Mouse (Mus musculus) heart, adult 2 months (tissue): ENCODE results near the gene Tmem263. TPM values are rescaled to one million over a fixed set of nuclear protein-coding genes. Genes with fewer than 3 reads are reported as not detected.
A peak's percentile ranks its signal among the peaks of the same experiment; 100 is the strongest.

Experiments used
- DNase-seq, 2 experiments: peaks; one replicate each; pipeline ENCODE4 v3.0.0; 2021
- H3K27ac ChIP-seq: fragments of 200-600 bp; 2 replicates; pipeline ENCODE4 v1.8.1; 2022
- H3K27me3 ChIP-seq: fragments of 200-500 bp; 2 replicates; pipeline ENCODE4 v1.6.1; 2012; ENCODE audit warnings: mild to moderate bottlenecking, low read length, inconsistent platforms, mixed read lengths; ENCODE audit not compliant: control insufficient read depth, insufficient read depth
- H3K36me3 ChIP-seq: fragments of 200-500 bp; 2 replicates; pipeline ENCODE4 v1.6.1; 2012; ENCODE audit warnings: low read length, inconsistent platforms; ENCODE audit not compliant: control insufficient read depth, insufficient read depth
- H3K4me1 ChIP-seq: fragments of 200-500 bp; 2 replicates; pipeline ENCODE4 v1.6.1; 2011; ENCODE audit warnings: low read length; ENCODE audit not compliant: control insufficient read depth, insufficient read depth
- H3K4me3 ChIP-seq: fragments of 200-600 bp; 2 replicates; pipeline ENCODE4 v1.8.1; 2022
- H3K79me2 ChIP-seq: fragments of 200-500 bp; replicated peaks from 2 replicates; pipeline ENCODE4 v1.6.1; 2012; ENCODE audit warnings: mild to moderate bottlenecking, inconsistent platforms, low read length, moderate library complexity, mixed read lengths; ENCODE audit not compliant: control insufficient read depth, insufficient read depth
- H3K9ac ChIP-seq: fragments of 200-500 bp; 2 replicates; pipeline ENCODE4 v1.6.1; 2012; ENCODE audit warnings: low read depth, mild to moderate bottlenecking, control low read depth, inconsistent platforms, low read length, mixed read lengths
- CTCF ChIP-seq: fragments of 200-600 bp; IDR thresholded peaks from 2 replicates; pipeline ENCODE4 v1.8.1; 2022; ENCODE audit warnings: antibody characterized with exemption, mild to moderate bottlenecking, moderate library complexity
- EP300 ChIP-seq: fragments of 200-500 bp; IDR thresholded peaks from 2 replicates; pipeline ENCODE4 v1.6.1; 2011; ENCODE audit warnings: low read depth, low read length, control low read depth; ENCODE audit not compliant: insufficient read depth
- POLR2A ChIP-seq: fragments of 200-500 bp; IDR thresholded peaks from 2 replicates; pipeline ENCODE4 v1.6.1; 2011; ENCODE audit warnings: mild to moderate bottlenecking, low read depth, low read length, control low read depth; ENCODE audit not compliant: insufficient read depth
- WGBS: fragments of 180-500 bp; shearing (Covaris S2); methylation state at CpG from one replicate; pipeline ENCODE4 v1.1.7; 2018; 5-methylcytosine and 5-hydroxymethylcytosine counted together
- intact Hi-C: fragments of 180-260 bp; cut with DNase I; formaldehyde crosslinking; loops from one replicate; pipeline ENCODE4 v1.15.1; 2025
- long read RNA-seq: library from polyadenylated mRNA; stranded (forward); transcript quantifications from one replicate; pipeline ENCODE4 v2.0.0, GENCODE M21; 2021
- polyA plus RNA-seq: library from polyadenylated mRNA; depleted of rRNA; stranded (reverse); fragments of >200 nt; gene quantifications from 2 replicates; pipeline ENCODE4 v1.2.3, GENCODE M21; 2012; rRNA removed
- total RNA-seq, 2 experiments: library from RNA; stranded (reverse); gene quantifications; 2 replicates each; pipeline ENCODE4 v1.2.3; 2021

Tmem263 gene
- total RNA-seq (10 to 100 TPM; 13.5 to 16.8 TPM), polyA plus RNA-seq (3.9 and 7.3 TPM in 2 replicates)
- long read RNA-seq, transcript Tmem263-201 (3 exons, 3,616 nt) = major isoform, 26 of 26 reads
- long read RNA-seq, partial matches to known transcripts = 0 of 26 reads
- long read RNA-seq, other reads (novel, unspliced or antisense) = 0 of 26 reads

DNA sequence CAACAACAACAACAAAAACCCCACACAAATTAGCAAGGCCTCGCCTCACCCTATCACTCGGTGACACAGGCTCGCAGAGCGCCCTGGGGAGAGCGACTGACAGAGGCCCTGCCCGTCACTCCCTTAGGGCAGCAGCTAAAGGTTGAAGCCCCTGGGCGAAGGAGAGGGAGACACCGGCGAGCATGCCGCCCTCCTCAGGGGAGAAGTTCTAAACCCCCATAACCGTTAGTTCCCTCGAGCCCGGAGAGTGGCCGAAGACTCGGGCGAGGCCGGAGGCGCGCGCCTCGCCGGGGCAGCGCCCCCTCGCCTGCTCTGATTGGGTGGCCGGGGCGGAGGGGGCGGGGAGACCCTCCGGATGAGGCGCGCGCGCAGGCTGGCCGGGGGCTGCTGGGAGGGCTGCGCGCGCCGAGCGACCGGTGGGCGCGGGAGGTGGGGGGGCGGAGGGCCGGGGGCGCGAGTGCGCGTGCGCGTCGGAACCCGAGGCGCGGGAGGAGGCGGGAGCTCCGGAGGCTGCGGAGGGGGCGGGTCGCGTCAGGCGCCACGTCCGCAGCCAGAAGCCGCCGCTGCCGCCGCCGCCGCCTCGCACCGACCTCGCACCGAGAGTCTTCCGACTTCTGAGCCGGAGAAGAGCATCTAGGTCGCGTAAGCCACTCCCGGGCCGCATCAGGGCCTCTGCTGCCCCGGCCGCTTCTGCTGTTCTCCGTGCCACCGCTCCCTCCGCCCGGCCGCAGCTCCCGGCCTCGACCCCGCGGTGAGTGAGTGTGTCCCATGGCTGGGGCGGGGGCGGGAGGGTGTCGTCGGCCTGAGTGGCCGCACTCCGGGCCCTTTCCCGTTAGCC lies at the start of gene Tmem263, which contains the start of gene Fhl4:
TSS of gene Tmem263 (plus strand) at position 381 of the 838 bp plus-strand sequence.
TSS of gene Fhl4 (minus strand) at position 249 of the 838 bp plus-strand sequence.
- peak within 1 kb of the TSS; percentile 91 for H3K4me3 ChIP-seq
- intact Hi-C loops = loop anchor here (2.0 to 5.0 kb wide), 2 partner anchors 85 to 186 kb away; partner anchors contain the start of genes Cry1 and Ric8b
- H3K27me3 ChIP-seq = no peaks in the 10 kb centered on the region
- peak within 1 kb of the TSS; percentile 95 for H3K9ac ChIP-seq
- under 1% methylated on average over 79 of the region's 96 CpGs for WGBS
- H3K36me3 ChIP-seq = no peaks in the 10 kb centered on the region; the same call in 1 of the 2 replicates
- H3K27ac ChIP-seq = peak within 1 kb of the TSS; percentile 88
- H3K79me2 ChIP-seq = no peaks in the 10 kb centered on the region; the same call in 1 of the 2 replicates
- H3K4me1 ChIP-seq = peaks cover 2% of the 10 kb centered on the region
- TF ChIP-seq POLR2A (peak; percentile 76), EP300 (no peak), CTCF (no peak)
- DNase-seq = peak; percentile 90

DNA sequence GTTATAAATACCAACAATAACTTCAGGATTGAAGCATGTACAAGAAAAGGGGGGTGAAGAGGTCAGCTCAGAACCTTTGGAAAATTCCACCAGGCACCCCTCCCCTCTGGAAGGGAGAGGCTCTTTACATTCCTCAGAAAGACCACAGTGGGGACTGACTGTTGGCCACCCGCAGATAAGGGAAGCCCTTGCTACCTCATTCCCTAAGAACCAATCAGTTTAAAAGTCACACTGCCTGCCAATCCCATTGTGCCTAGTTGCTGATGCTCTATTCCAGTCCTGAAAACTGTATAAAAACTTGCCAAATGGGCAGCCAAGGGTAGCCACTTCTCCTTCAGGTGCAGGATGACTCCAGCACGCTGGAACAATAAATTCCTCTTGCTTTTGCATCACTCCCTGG lies 47.6 kb upstream of the Tmem263 start:
- 88% methylated on average over 2 of the region's 2 CpGs for WGBS
- intact Hi-C loops = no loop called here
- H3K9ac ChIP-seq = no peak overlapping the region
- no peaks in the 10 kb centered on the region for H3K27me3 ChIP-seq
- no peak for DNase-seq
- no peaks in the 10 kb centered on the region for H3K79me2 ChIP-seq
- no peak for TF ChIP-seq EP300
- no peak for TF ChIP-seq CTCF
- no peak for TF ChIP-seq POLR2A
- H3K27ac ChIP-seq = no peak overlapping the region
- no peaks in the 10 kb centered on the region for H3K4me1 ChIP-seq
- H3K36me3 ChIP-seq = no peaks in the 10 kb centered on the region
- no peak overlapping the region for H3K4me3 ChIP-seq

DNA sequence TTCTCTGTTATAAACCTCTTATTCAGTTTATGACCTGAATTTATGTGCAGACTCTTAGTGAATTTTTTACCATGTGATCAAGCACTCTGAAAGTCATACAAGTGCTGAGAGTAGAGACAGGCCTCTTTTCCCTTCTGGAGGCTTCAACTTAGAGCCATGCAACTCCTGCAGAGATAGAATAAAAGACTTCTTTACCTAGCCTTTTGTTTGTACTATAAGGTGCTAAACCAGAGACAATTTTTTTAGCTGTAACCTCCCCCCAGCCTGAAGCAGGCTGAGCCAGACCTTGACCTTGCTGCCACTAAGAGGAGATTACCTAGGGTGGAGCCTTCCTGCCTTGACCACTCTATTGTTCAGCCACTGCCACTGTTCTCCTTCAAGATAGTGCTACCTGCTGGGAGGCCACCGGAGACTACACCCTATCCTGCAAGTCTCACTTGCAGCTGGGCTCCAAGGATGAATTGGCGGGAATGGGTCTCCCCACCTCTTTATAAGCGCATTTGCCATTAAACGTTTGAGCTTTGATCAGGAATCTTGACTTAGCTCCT lies 30.7 kb upstream of the Tmem263 start:
- no peak for DNase-seq
- Histone ChIP-seq H3K4me3 (no peak overlapping the region), H3K27ac (no peak overlapping the region), H3K27me3 (no peaks in the 10 kb centered on the region), H3K4me1 (no peaks in the 10 kb centered on the region), H3K9ac (no peak overlapping the region), H3K36me3 (no peaks in the 10 kb centered on the region), H3K79me2 (no peaks in the 10 kb centered on the region)
- 50% methylated on average over 4 of the region's 4 CpGs for WGBS
- TF ChIP-seq CTCF (no peak), EP300 (no peak), POLR2A (no peak)
- intact Hi-C loops = no loop called here

DNA sequence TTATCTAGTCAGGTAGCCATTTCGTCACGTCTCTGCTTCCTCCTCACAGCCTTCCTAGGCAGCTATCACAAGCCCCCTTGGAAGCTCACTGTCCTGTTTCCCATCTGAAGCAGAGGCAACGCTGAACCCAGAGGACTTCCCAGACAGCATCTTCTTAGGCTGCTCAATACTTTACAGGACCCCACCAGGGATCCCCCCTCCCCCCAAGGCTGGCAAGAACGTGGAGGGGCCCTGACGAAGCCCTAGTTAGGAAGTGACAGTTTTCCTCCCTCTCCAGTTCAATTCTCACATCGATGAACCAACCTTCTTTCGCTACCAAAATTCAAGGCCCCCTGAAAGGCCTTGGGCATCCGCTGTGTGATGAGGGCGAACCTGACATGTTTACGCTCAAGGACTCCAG lies 586 bp upstream of the Tmem263 start:
- TF ChIP-seq POLR2A (no peak), CTCF (no peak), EP300 (no peak)
- intact Hi-C loops = loop anchor here (2.0 to 5.0 kb wide), 2 partner anchors 85 to 185 kb away; partner anchors contain the start of genes Cry1 and Ric8b
- no peaks in the 10 kb centered on the region; the same call in 1 of the 2 replicates for H3K79me2 ChIP-seq
- no peaks in the 10 kb centered on the region; the same call in 1 of the 2 replicates for H3K36me3 ChIP-seq
- H3K9ac ChIP-seq = peak overlapping the region; percentile 86
- peak overlapping the region; percentile 91 for H3K4me3 ChIP-seq
- peaks cover 2% of the 10 kb centered on the region for H3K4me1 ChIP-seq
- peak overlapping the region; percentile 87 for H3K27ac ChIP-seq
- no peaks in the 10 kb centered on the region for H3K27me3 ChIP-seq
- 5% methylated on average over 10 of the region's 10 CpGs for WGBS
- no peak for DNase-seq

DNA sequence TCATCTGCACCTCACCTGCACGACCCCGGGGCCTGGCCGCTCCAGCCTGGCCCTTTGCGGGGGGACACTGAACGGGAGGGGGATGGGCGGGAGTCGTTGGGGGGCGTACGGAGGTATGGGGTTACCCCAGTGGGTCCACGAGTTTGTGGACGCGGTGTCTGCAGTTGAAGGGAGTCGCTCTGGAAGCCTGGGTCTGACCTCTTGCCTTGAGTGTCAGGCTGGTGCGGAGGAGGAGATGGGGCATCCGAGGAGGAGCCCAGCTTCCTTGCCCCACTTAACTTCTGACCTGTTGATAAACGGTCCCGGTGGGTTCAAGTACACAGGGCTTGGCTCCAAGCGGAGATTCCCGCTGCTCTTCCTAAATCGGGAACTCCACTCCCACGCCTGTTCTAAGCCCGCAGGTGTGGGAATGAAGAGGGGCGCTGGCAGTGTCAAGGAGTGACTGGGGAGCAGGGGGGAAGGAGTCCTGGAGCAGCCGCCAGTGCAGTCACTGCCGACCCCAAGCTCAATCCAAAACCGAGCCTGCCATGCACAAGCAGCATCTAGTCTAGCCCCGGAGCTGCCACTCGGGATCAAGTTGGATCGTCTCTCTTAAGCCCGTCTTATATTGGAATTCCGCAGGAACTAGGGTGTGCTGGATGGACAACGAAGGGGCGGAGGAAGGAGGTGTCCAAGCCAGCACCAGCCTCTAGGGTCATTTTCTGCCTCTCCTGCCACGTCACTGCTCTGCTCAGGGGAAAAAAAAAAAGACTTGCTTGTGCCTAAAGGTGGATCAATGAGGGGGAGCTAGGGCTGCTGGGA lies 858 bp downstream of the Tmem263 start:
- intact Hi-C loops = loop anchor here (2.0 to 5.0 kb wide), 2 partner anchors 84 to 186 kb away; partner anchors contain the start of genes Cry1 and Ric8b

More for the DNA sequence above, 858 bp downstream of the Tmem263 start:
- no peaks in the 10 kb centered on the region for H3K27me3 ChIP-seq
- no peaks in the 10 kb centered on the region; the same call in 1 of the 2 replicates for H3K79me2 ChIP-seq
- TF ChIP-seq CTCF = no peak
- TF ChIP-seq EP300 = 0 out of 2 replicates have a peak, but pooled peaks have one; percentile 15
- H3K27ac ChIP-seq = peak overlapping the region; percentile 88
- H3K36me3 ChIP-seq = no peaks in the 10 kb centered on the region; the same call in 1 of the 2 replicates
- under 1% methylated on average over 34 of the region's 34 CpGs for WGBS
- H3K4me3 ChIP-seq = peak overlapping the region; percentile 91
- peak in 1 of 2 experiments; percentile 37 for DNase-seq
- H3K9ac ChIP-seq = peak overlapping the region; percentile 95
- H3K4me1 ChIP-seq = peaks cover 2% of the 10 kb centered on the region
